Mouse (Mus musculus): Measurements from ENCODE around the gene Olfr821. TPM values are rescaled to one million over a fixed set of nuclear protein-coding genes. Genes with fewer than 3 reads are reported as not detected.
"Not testable (repeated sequence)": the region's sequence is repeated elsewhere in the genome, so short reads cannot be mapped to it uniquely, and the experiment has no call there.

The Olfr821 gene
- not detected in 2 replicates for polyA plus RNA-seq (2014; fragmentation: Nextera tagmentation; extraction: Ambion mirVana)

DNA sequence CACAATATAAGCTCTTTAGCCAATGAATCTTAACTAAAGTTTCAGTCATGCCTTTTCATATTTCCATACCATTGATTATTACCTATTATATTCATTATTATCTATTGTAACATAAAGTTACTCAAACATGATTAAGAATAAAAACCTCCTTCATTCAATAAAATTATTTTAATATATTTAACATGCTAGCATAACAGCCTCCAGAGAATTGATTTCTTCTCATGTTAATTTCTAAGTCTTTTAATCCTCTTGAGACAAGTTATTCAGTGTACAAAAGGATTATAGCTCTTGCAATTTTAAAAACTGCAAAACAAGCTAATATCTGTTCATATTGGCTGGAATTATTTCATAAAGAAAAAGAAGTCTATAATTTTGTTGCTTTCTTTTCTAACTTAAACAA lies at the start of gene Olfr821:
TSS of gene Olfr821 (plus strand) at position 301 of the 400 bp plus-strand sequence.
- ATAC-seq (replicated peaks; ENCODE audit: low FRiP score): no peak
- Histone ChIP-seq H3K27ac (ENCODE audit: low read depth, low read length) (no peak within 1 kb of the TSS), H3K9ac (ENCODE audit: low read depth, low read length) (no peak within 1 kb of the TSS), H3K4me2 (no peak within 1 kb of the TSS), H3K4me1 (replicated peaks; ENCODE audit: control insufficient read depth, insufficient read depth, low read length) (no peaks in the 10 kb centered on the region), H3K9me3 (ENCODE audit: control insufficient read depth, low read length) (no peaks in the 10 kb centered on the region), H3K4me3 (ENCODE audit: low read depth, low read length) (no peak within 1 kb of the TSS), H3K27me3 (replicated peaks; ENCODE audit: control insufficient read depth, insufficient read depth, low read length) (no peaks in the 10 kb centered on the region), H3K36me3 (ENCODE audit: control insufficient read depth, insufficient read depth, low read length) (no peaks in the 10 kb centered on the region)
- DNase-seq (ENCODE audit: low spot score): no peak

- H3K36me3 ChIP-seq (ENCODE audit: control insufficient read depth, insufficient read depth, low read length); H3K4me1 ChIP-seq (replicated peaks; ENCODE audit: control insufficient read depth, insufficient read depth, low read length); H3K27ac ChIP-seq (ENCODE audit: low read depth, low read length); H3K9ac ChIP-seq (ENCODE audit: low read depth, low read length); H3K9me3 ChIP-seq (ENCODE audit: control insufficient read depth, low read length); H3K4me2 ChIP-seq; DNase-seq (ENCODE audit: low spot score); H3K4me3 ChIP-seq (ENCODE audit: low read depth, low read length); H3K27me3 ChIP-seq (replicated peaks; ENCODE audit: control insufficient read depth, insufficient read depth, low read length); ATAC-seq (replicated peaks; ENCODE audit: low FRiP score): not testable (repeated sequence)
- no CpG with 5 or more reads among the region's 3 CpGs for WGBS
Measured at GRCm38 (mm10) chr10:129981867-129982266, 48.3 kb upstream of the Olfr821 start.

DNA sequence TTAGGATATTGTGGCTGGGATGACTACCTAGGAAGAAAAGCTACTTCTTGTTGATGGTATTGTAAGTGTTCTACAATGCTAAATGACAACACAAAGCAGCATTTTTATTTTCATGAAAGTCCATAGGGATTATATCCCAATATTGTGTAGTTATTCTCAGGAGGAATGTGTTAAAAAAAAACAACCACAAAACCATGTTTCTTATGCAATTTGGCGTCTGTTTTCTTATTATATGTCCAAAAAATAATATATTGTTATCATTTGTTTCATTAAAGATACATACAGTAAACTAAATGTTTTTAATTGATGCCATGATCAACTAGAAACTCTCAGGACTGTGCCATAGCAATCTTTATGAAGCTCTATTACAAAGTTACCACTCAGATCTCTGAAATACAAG lies 45.2 kb upstream of the Olfr821 start, which contains the start of gene Gm10310:
TSS of gene Gm10310 (minus strand) at position 101 of the 400 bp plus-strand sequence.
- not testable (repeated sequence) for H3K27ac ChIP-seq (ENCODE audit: low read depth, low read length); H3K36me3 ChIP-seq (ENCODE audit: control insufficient read depth, insufficient read depth, low read length); DNase-seq (ENCODE audit: low spot score); H3K9me3 ChIP-seq (ENCODE audit: control insufficient read depth, low read length); H3K4me2 ChIP-seq; H3K4me3 ChIP-seq (ENCODE audit: low read depth, low read length); H3K27me3 ChIP-seq (replicated peaks; ENCODE audit: control insufficient read depth, insufficient read depth, low read length); ATAC-seq (replicated peaks; ENCODE audit: low FRiP score); H3K9ac ChIP-seq (ENCODE audit: low read depth, low read length); H3K4me1 ChIP-seq (replicated peaks; ENCODE audit: control insufficient read depth, insufficient read depth, low read length)
- WGBS: no CpG with 5 or more reads among the region's 1 CpGs

GRCm38 (mm10) chr10:130004104-130004503 lies 26.0 kb upstream of the Olfr821 start:
- not testable (repeated sequence) for H3K27me3 ChIP-seq (replicated peaks; ENCODE audit: control insufficient read depth, insufficient read depth, low read length); DNase-seq (ENCODE audit: low spot score); H3K4me3 ChIP-seq (ENCODE audit: low read depth, low read length); H3K27ac ChIP-seq (ENCODE audit: low read depth, low read length); H3K9ac ChIP-seq (ENCODE audit: low read depth, low read length); H3K4me1 ChIP-seq (replicated peaks; ENCODE audit: control insufficient read depth, insufficient read depth, low read length); H3K4me2 ChIP-seq; ATAC-seq (replicated peaks; ENCODE audit: low FRiP score); H3K9me3 ChIP-seq (ENCODE audit: control insufficient read depth, low read length); H3K36me3 ChIP-seq (ENCODE audit: control insufficient read depth, insufficient read depth, low read length)
- WGBS: 72% methylated on average over 4 of the region's 4 CpGs

GRCm38 (mm10) chr10:130005366-130005765 lies 24.8 kb upstream of the Olfr821 start:
- not testable (repeated sequence) for H3K27ac ChIP-seq (ENCODE audit: low read depth, low read length); H3K9me3 ChIP-seq (ENCODE audit: control insufficient read depth, low read length); H3K36me3 ChIP-seq (ENCODE audit: control insufficient read depth, insufficient read depth, low read length); H3K27me3 ChIP-seq (replicated peaks; ENCODE audit: control insufficient read depth, insufficient read depth, low read length); H3K4me3 ChIP-seq (ENCODE audit: low read depth, low read length); ATAC-seq (replicated peaks; ENCODE audit: low FRiP score); DNase-seq (ENCODE audit: low spot score); H3K9ac ChIP-seq (ENCODE audit: low read depth, low read length); H3K4me2 ChIP-seq; H3K4me1 ChIP-seq (replicated peaks; ENCODE audit: control insufficient read depth, insufficient read depth, low read length)
- 74% methylated on average over 4 of the region's 4 CpGs for WGBS

GRCm38 (mm10) chr10:130012321-130012720 lies 17.8 kb upstream of the Olfr821 start, which contains the start of gene Olfr820:
Gene Olfr820, plus strand, starts transcription at chr10:130012621.
- no peaks in the 10 kb centered on the region for H3K9me3 ChIP-seq (ENCODE audit: control insufficient read depth, low read length)
- H3K4me1 ChIP-seq (replicated peaks; ENCODE audit: control insufficient read depth, insufficient read depth, low read length): no peaks in the 10 kb centered on the region
- no peaks in the 10 kb centered on the region for H3K36me3 ChIP-seq (ENCODE audit: control insufficient read depth, insufficient read depth, low read length)
- no peak for DNase-seq (ENCODE audit: low spot score)
- H3K9ac ChIP-seq (ENCODE audit: low read depth, low read length): no peak within 1 kb of the TSS
- no peak within 1 kb of the TSS for H3K4me3 ChIP-seq (ENCODE audit: low read depth, low read length)
- H3K27ac ChIP-seq (ENCODE audit: low read depth, low read length): no peak within 1 kb of the TSS
- no peaks in the 10 kb centered on the region for H3K27me3 ChIP-seq (replicated peaks; ENCODE audit: control insufficient read depth, insufficient read depth, low read length)
- ATAC-seq (replicated peaks; ENCODE audit: low FRiP score): no peak
- no peak within 1 kb of the TSS for H3K4me2 ChIP-seq

GRCm38 (mm10) chr10:130037096-130037495 lies 6.9 kb downstream of the Olfr821 start:
- Histone ChIP-seq H3K9ac (ENCODE audit: low read depth, low read length) (no peak overlapping the region), H3K4me3 (ENCODE audit: low read depth, low read length) (no peak overlapping the region), H3K27ac (ENCODE audit: low read depth, low read length) (no peak overlapping the region), H3K27me3 (replicated peaks; ENCODE audit: control insufficient read depth, insufficient read depth, low read length) (no peaks in the 10 kb centered on the region), H3K9me3 (ENCODE audit: control insufficient read depth, low read length) (no peaks in the 10 kb centered on the region), H3K4me1 (replicated peaks; ENCODE audit: control insufficient read depth, insufficient read depth, low read length) (no peaks in the 10 kb centered on the region), H3K36me3 (ENCODE audit: control insufficient read depth, insufficient read depth, low read length) (no peaks in the 10 kb centered on the region), H3K4me2 (no peak overlapping the region)
- 72% methylated on average over 6 of the region's 6 CpGs for WGBS
- DNase-seq (ENCODE audit: low spot score) (no peak), ATAC-seq (replicated peaks; ENCODE audit: low FRiP score) (no peak)

DNA sequence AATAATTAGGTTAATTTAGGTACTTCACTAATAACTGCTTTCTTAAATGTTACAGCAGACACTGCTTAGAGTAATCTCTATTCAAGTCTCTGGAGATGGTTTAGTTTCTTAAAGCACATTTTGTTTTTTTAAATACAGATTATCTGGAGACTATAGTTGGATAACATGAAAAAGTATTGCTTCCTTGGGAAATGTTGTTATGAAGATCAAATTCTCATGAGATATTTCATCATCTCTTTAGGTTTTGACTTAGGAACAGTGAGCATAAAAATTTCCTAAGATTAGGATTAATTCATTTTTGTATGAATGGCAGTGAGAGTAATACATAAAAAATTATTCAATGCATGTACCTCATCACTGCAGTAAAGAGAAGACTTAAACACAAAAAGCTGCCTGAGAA lies 40.8 kb downstream of the Olfr821 start, which contains the start of gene Olfr822:
TSS of gene Olfr822 (plus strand) at position 301 of the 400 bp plus-strand sequence.
- Histone ChIP-seq H3K4me3 (ENCODE audit: low read depth, low read length) (no peak within 1 kb of the TSS), H3K36me3 (ENCODE audit: control insufficient read depth, insufficient read depth, low read length) (no peaks in the 10 kb centered on the region), H3K9me3 (ENCODE audit: control insufficient read depth, low read length) (no peaks in the 10 kb centered on the region), H3K4me1 (replicated peaks; ENCODE audit: control insufficient read depth, insufficient read depth, low read length) (no peaks in the 10 kb centered on the region), H3K4me2 (no peak within 1 kb of the TSS), H3K27me3 (replicated peaks; ENCODE audit: control insufficient read depth, insufficient read depth, low read length) (no peaks in the 10 kb centered on the region), H3K9ac (ENCODE audit: low read depth, low read length) (no peak within 1 kb of the TSS), H3K27ac (ENCODE audit: low read depth, low read length) (no peak within 1 kb of the TSS)
- ATAC-seq (replicated peaks; ENCODE audit: low FRiP score) (no peak), DNase-seq (ENCODE audit: low spot score) (no peak)
